Mouse (Mus musculus) G1E (cell line): ENCODE measurements around the gene Dcun1d4.

Experiments used
- CTCF ChIP-seq: IDR thresholded peaks from 2 replicates; pipeline ENCODE4 v1.5.1; 2012; ENCODE audit warnings: low read depth, low read length, inconsistent platforms, mixed read lengths
- GATA2 ChIP-seq: IDR thresholded peaks from 2 replicates; pipeline ENCODE4 v1.6.1; 2012; ENCODE audit warnings: low read depth, low read length, inconsistent platforms, borderline replicate concordance
- POLR2AphosphoS5 ChIP-seq: IDR thresholded peaks from 2 replicates; pipeline ENCODE4 v1.6.1; 2012; ENCODE audit warnings: low read depth, low read length, inconsistent platforms; ENCODE audit not compliant: insufficient replicate concordance
- TAL1 ChIP-seq: conservative IDR thresholded peaks from 2 replicates; pipeline ENCODE4 v1.6.1; 2012; ENCODE audit warnings: low read depth, low read length, inconsistent platforms, mixed read lengths

- TF ChIP-seq CTCF (no peak), GATA2 (no peak), POLR2AphosphoS5 (no peak), TAL1 (no peak)
Observed at GRCm38 (mm10) chr5:73514202-73514601, 33.4 kb downstream of the Dcun1d4 start.
